Mouse (Mus musculus) cortical plate, adult 2 months (tissue): ENCODE data around the gene Cnn1.

Experiments
- CTCF ChIP-seq: fragments of 200-500 bp; IDR thresholded peaks from 2 replicates; pipeline ENCODE4 v1.5.1; 2011; ENCODE audit warnings: mild to moderate bottlenecking, control low read depth, low read length; ENCODE audit not compliant: insufficient read depth; ENCODE audit errors: extremely low read depth
- POLR2A ChIP-seq: fragments of 200-500 bp; IDR thresholded peaks from 2 replicates; pipeline ENCODE4 v1.6.1; 2011; ENCODE audit warnings: mild to moderate bottlenecking, low read length, control low read depth; ENCODE audit not compliant: insufficient read depth; ENCODE audit errors: extremely low read depth

- TF ChIP-seq CTCF (no peak), POLR2A (no peak)
Observed at GRCm38 (mm10) chr9:22144304-22144965, 45.4 kb downstream of the Cnn1 start.
